Mouse (Mus musculus): ENCODE measurements around the gene Slc22a20.

The Slc22a20 gene

DNA sequence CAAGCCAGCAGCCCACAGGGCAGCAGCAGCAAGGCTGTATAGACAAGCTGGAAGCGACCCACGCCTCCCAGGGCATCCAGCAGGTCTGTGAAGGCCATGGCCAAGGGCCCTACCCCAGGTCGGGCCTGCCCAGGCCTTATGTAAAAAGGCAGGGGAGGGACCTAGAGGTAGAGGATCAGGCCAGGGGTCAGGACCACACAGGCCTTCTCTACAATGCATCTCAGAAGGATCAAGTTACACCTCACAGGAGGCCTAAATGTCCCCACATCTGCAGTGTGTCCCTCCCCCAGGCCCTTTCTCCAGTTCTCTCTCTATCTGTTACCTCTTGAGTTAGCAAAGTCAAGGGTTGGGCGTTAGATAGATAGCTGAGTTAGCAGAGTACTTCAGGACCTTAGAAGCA lies at the start of gene Slc22a20:
Gene Slc22a20 (minus strand): TSS at position 101 of the 400 bp plus-strand sequence.
- no peak for DNase-seq (ENCODE audit: low spot score in 2 of 2)

DNA sequence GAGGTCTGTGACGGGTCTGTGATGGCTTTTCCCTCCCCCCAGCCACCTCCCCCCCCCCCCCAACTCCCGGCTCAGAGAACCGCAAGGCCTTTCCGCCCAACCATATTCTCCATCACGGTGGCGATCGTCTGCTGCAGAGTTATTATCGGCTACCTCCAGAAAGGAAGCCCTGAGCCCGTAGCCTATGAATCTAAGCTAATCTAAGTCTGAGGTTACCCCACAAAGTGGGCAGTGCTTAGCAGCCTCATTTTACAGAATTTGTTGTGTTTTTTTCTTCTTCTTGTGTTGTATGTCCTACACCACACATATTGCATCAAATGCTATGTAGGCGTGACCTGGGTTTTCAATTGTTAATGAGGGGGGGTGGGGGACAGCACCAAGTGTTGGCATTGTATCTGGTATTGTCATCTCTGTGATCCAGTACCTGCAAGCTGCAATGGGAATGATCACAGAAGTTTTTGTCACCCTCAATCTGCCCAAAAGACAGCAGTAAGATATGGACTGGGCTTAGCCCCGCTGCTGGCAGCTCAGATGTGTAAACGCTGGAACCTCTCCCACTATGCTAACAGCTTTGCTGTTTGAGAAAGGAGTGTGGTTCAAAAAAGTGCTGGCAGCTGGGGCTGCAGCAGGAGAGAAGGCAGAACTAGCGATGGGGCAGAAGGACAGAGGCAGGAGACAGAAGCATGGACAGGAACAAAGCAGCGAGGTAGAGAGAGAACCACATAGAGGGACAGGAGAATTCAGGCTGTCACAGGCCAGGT lies 44.8 kb upstream of the Slc22a20 start:
- no peak for DNase-seq (ENCODE audit: low spot score in 2 of 2)

DNA sequence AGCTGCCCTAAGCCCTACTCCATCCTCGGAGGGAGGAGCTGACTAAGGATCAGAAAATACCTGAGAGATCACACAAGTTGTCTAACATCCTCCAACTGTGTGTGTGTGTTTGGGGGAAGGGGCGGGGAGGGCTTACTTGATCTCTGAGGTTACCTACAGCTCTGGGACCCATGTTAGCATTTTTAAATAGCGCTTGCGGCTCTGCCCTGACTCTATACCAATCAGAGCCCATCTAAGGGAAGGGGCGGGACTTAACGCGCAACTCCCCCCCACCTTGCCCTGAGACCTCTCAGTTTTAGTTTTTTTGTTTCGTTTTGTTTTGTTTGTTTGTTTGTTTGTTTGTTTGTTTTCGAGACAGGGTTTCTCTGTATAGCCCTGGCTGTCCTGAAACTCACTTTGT lies 43.5 kb upstream of the Slc22a20 start:
- no peak for DNase-seq (ENCODE audit: low spot score in 2 of 2)

DNA sequence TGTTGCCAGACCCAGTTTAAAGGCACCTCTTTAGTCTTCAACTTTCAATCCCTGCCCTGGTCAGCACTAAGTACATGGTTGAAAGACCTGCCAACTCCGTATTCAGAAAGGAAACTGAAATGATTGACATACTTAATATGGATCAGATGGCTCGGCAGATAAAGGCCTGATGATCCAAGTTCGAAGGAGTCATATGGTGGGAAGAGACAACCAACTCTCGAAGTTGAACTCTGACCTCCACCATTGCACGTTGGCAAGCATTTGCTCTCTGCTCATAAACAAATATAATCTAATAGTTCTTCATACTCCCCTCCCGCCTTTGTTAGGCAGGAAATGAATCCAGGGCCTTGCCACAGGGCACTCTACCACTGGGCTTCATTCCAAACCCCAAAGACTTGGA lies 43.0 kb upstream of the Slc22a20 start:
- no peak for DNase-seq (ENCODE audit: low spot score in 2 of 2)

DNA sequence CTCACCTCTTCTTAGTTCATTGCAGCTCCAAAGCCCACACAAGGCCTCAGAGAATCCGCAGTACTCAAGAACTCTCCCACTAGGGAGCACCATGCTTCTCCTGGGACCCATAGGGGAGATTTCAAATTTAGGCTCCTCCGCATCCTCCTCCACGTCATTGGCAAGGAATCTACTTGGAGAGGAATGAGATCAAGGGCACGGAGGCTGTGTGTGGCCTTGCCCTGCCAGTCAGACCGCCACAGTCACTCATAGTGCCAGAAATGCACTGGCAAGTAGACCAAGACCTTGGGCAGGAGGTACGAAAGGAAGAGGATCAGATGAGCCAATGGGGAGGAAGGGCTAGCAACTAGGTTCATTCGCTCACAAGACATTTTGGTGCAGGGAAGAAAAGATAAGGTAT lies 38.0 kb upstream of the Slc22a20 start:
- no peak for DNase-seq (ENCODE audit: low spot score in 2 of 2)

DNA sequence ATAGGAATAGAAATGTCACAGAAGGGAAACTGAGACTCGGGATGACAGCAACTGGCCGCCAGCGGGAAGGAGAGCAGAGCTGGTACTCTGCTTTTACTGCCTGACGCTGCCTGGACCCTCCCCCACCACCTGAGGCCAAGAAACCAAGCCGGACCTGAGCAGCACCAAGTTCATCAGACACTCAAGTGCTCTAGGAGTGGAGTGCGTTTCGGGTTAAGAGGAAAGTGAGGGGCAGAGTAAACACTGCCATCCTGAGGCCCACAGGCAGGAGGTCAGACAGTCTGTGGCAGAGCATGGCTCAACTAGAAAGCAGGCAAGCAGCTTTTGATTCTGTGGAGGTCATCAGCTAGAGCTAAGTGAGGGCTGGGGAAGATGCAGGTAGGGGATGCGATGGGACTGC lies 37.1 kb upstream of the Slc22a20 start:
- DNase-seq (ENCODE audit: low spot score in 2 of 2): no peak

DNA sequence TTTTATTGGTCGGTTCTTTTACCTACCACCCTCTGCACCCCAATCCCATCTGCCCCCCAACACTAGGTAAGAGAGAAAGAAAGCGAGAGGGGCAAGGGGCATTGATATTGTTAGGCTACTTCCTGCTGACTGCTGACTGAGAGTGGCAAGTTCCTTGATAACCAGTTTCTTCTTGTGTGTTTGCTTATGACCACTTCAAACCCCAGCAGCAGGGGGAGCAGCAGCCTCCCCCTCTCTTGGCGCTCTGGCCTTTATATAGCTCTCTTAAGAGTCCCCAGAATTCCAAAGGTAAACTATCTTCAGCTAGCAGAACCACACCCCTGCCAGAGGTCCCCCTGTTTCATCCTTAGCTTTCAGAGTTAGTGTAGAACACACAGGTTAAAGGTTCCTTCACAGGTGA lies 34.3 kb upstream of the Slc22a20 start:
- no peak for DNase-seq (ENCODE audit: low spot score in 2 of 2)

DNA sequence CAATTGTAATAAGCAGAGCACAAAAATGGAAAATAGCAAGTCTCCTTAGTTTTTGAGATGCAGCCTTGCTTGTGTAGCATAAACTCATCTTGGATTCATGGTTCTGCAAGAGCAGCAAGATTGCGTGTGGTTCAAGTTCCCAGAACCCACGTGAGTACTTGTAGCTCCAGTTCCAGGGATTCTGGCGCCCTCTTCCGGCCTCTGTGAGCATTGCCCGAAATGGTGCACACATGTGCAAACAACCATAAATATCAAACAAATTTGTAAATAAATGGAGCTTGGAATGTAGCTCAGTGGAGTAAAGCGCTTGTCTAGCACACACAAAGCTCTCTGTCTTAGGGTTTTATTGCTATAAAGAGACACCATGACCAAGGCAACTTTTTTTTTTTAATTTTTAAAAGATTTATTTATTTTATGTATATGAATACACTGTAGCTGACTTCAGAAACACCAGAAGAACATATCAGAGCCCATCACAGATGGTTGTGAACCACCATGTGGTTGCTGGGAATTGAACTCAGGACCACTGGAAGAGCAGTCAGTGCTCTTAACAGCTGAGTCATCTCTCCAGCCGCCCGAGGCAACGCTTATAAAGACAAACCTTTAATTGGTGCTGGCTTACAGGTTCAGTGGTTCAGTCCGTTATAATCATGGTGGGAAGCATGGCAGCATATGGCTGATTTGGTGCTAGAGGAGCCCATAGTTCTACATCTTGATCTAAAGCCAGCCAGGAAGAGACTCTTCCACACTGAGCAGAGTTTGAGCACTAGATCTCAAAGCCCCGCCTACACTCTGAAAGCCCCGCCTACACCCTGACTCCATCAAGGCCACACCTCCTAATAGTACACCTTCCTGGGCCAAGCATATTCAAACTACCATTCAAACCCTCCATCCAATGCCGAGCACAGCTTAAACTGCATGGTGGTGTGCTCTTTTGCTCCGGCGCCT lies 32.5 kb upstream of the Slc22a20 start:
- DNase-seq (ENCODE audit: low spot score in 2 of 2): peak; percentile 81 to 90

DNA sequence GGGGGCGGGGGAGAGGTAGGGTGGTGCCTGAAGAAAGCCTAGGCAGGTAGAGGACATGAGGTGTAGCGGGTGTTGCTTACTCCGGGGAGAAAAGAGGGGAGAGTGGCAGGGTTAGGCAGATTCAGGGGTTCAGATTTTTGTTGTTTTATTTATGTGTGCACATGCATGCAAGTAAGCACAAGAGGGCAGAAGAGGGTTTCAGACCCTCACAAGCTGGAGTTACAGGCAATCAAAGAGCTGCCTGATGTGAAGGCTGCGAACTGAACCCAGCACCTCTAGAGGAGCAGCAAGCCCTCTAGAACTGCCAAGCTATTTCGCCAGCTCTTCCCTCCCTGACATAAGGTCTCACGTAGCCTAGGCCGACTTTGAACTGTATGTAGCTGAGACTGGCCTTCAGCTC lies 30.6 kb upstream of the Slc22a20 start:
- no peak for DNase-seq (ENCODE audit: low spot score in 2 of 2)

DNA sequence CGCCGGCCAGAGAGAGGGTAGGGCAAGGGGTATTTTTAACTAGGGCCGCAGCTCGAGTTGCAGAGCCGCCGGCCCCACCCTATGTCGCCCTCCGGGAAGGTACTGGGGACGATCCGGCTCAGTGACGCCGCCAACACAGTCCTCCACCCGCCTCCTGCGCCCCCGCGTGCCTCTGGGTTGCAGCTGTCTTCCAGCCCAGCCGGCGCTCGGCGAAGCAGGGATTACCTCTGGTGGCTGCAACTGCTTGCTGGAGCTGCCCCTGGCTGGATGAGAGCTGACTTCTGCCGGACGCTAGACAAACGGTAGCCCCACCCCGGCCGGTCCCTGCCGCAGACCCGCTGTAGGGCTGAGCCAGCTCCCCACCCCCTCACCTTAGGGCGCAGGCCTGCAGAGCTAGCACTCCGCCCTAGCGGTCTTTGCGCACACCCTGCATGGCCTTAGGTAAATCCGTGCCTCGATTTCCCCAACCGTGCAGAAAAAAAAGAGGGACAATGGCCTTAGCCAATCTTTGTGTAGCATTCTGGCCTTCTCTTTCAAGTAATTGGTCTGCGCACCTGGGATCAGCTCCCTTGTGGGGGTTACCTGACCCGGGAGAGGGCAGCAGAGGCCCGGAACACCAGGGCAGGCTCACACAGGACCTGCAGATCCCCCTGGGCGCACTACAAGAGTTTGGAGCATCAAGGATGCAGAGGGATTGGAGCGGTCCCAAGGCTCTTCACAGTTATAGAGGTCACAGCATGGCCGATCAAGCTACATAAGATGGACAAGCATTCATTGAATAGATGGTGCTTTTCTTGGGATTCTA lies 29.8 kb upstream of the Slc22a20 start, which contains the start of gene Capn1:
Gene Capn1 (minus strand): TSS at position 387 of the 805 bp plus-strand sequence.
- peak; percentile 73 to 76 for DNase-seq (ENCODE audit: low spot score in 2 of 2)

DNA sequence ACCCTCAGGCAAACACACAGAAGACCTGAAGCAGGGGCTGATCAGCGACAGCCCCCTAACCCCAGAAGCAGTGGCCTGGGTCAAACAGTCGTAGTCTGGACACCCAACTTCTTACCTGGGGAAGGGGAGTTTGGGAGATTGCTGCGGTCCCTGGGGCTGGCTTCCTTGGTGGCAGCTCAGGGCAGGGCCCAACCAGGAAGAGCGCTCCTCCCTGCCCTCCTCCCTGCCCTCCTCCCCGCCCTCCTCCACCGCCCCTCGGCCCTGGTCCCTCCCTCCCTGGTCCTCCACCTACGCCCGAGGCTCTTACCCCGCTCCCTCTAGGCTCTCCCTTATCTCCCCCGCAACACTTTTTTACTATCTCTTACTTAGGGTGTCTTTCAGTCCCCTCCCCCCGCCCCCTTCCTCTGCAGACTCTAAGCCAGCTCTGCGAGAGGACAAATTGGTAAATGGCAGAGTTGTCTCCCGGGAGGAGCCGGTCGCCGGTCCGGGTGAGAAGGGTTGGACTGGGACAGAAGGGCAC lies 29.1 kb upstream of the Slc22a20 start:
- DNase-seq (ENCODE audit: low spot score in 2 of 2): no peak

DNA sequence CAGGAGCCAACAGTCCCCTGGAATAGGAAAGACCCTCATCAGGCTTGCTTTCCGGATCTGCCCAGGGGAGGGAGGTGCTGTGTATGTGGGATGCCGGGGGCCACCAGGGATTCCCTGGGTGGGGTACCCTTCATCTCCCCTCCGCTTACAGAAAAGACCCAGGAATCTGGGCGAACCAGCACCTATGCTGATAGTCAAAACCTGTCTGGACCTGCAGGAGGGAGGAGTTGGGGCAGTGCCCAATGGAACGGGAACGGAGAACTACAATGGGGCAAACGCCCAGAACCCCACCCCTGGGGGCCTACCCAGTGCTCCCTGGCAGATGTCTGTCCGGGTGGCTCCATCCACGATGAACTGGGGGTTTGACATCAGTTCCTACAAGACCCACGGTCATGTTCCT lies 27.7 kb upstream of the Slc22a20 start:
- DNase-seq (ENCODE audit: low spot score in 2 of 2): no peak

DNA sequence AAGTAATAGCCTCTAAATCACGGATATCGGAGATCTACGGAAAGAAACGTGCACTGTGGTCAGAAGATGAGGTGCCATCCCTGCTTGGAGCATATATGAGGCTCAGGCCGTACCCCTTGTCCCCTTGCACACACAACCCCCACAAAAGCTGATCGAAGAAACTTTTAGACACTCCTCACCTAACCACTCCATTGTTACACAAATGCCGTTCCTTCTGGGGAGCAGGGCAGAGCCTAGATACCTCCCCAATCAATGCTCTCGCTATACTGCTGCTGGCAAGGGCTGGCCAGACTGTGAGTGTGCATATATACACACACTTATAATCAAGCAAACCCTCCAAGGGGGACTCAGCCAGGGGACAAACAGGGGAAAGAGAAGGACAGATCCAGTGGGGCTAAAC lies 23.2 kb upstream of the Slc22a20 start:
- DNase-seq (ENCODE audit: low spot score in 2 of 2): no peak

DNA sequence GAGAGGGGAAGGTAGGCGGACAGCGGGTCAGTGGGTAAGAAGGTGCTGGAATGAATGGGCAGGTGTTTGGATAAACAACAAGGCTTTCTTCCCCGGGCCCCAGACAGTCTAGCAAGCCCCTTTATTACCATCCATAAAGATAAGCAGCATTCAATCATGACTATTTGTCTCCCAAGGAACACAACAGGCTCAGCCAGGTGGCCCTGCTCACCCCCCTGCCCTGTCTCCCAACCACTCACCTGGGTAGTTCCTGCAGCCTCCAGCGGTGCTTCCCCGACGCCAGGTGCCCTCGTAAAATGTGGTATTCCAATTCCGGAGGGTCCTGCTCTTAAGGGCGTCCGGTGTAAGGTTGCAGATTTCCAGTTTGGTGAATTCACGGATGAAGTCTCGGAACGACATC lies 21.1 kb upstream of the Slc22a20 start:
- no peak for DNase-seq (ENCODE audit: low spot score in 2 of 2)

DNA sequence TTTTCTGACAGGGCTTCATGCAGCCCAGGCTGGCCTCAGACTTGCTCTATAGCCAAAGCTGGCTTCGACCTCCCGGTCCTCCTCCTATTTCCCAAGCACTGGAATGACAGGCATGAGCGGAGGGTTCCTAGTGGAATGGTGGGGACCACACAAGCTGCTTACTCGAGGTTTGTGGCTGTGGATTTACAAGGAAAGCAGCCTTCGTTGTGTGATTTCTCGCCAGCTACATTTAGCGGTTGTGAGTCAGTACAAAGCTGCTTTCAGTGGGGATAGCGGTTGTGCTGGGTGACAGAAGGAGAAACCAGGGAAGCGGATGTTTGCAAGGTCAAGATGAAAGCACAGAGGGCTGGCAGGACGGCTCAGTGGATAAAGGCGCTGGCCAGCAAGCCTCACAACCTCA lies 19.6 kb upstream of the Slc22a20 start:
- no peak for DNase-seq (ENCODE audit: low spot score in 2 of 2)

DNA sequence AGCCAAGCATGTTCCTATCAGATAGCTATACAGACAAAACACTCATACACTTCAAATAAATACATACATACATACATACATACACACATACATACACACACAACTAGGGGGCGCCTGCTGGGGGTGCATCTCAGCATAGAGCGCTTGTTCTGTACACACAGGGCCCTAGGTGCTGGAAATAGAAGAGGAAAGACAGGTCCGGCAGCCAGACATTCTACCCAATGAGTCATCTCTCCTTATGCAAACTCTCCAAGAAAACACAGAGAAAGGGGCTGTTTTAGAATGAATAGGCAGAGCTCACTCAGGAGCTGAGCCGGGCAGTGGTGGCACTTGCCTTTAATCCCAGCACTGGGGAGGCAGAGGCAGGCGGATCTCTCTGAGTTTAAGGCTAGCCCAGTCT lies 14.0 kb upstream of the Slc22a20 start:
- no peak for DNase-seq (ENCODE audit: low spot score in 2 of 2)

DNA sequence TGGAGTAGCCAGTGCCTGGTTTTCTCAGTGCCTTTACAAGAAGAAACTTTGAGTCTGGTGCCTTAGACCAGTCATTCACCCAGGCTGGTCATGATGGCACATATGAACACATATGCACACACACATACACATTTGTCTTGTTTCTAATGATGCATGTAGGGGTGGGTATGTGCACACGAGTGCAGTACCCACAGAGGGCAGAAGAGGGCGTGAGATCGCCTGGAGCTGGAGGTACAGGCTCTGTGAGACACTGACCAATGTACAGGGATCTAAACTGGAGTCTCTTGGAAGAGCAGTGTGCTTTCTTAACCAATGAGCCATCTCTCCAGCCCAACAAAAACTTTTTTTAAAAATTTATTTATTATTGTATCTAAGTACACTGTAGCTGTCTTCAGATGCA lies 12.2 kb upstream of the Slc22a20 start:
- DNase-seq (ENCODE audit: low spot score in 2 of 2): no peak

DNA sequence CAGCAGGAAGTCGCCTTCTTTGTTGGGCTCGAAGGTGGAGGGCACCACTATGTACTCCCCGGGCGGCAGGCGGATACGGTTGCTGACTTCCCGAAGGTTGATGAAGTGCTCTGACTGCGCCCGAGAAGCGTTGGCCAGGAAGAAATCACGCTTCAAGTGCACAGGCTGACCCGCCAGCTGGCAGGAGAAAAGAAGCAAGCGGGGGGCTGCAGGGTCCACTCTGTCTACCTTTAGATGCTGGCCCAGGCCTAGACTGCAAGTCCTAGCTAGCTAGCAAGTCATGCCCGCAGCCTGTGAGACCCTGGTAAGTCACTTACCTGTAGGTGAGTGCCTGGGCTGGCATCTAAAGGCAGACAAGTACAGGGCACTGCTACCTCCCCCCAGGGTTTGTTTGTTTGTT lies 8.8 kb upstream of the Slc22a20 start:
- DNase-seq (ENCODE audit: low spot score in 2 of 2): no peak

DNA sequence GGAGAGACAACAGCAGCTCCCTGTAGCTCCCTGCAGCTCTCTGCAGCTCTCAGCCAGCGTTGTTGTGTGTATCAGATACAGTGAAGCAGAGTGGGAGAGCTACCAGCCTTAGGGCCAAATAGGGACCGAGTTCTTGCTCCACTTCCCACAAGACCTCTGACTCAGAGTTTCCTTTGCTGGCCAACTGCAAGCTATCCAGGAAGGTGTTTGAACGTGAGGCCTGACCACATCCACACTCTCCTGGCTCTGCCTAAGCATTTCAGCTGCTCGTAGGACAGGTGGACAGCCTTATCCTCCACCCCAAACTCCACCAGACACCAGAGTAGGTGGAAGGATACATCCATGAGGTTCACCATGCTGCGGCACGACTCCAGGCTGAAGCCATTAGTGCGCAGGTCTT lies 6.1 kb upstream of the Slc22a20 start:
- DNase-seq (ENCODE audit: low spot score in 2 of 2): no peak

DNA sequence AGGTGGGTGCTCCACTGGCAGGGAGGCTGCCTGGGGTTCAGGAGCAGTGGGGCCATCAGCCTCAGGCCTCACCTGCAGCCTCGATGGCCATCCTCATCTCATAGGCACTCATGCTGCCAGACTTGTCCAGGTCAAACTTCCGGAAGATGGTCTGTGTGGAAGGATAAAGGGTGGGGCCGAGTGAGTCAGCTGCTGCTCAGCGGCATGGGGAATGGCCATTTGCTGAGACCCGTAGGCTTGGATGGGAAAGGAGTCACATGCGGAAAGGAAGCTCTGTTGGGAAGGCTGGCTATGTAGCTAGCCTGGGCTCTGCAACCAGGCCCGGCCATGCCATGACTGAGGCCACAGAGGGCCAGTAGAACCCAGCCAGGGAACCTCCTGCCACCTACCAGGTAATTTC lies 5.5 kb upstream of the Slc22a20 start:
- no peak for DNase-seq (ENCODE audit: low spot score in 2 of 2)

DNA sequence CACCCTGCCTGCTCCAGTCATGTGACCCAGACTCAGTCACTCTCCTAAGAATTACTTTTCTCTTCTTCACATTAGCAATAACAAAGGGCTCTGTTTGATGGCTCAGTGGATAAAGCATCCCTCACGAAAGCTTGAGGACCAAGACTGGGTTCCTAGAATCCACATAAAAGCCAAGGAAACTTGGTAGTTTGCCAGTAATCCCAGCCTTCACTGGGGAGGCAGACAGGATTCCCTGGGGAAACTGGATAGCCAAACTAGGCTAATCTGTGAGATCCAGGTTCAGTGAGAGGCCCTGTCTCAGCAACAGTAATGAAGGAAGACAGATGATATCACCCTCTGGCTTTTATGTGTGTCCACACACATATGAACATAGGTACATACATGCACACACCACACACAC lies 5.0 kb upstream of the Slc22a20 start:
- DNase-seq (ENCODE audit: low spot score in 2 of 2): no peak

DNA sequence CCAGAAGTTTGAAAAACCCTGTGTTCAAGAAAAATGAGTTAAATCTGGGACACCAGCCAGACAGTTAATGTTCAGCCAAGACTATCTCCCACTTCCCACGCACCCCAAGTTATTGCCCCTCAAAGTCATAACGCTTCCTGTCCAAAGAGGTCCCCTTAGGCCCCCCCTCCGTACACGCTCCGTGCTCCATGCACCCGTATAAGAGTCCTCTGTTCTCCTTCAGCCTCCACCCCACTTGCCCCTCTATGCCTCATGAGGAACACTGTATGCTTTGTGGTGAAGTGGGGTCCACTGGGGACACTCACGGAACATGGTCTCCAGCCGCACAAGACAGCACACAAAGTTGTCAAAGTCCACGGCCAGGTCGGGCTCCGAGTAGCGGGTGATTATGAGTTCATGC lies 4.1 kb upstream of the Slc22a20 start:
- DNase-seq (ENCODE audit: low spot score in 2 of 2): no peak
